Mouse (Mus musculus): Measurements from ENCODE around the gene Fam243. TPM values are rescaled to one million over a fixed set of nuclear protein-coding genes. Genes with fewer than 3 reads are reported as not detected.

The Fam243 gene
- total RNA-seq, 2 experiments from 2014 or later, result not detected

Other genes with a start within 250 kb of the Fam243 start
- not detected for gene Kcne2, start 29.1 kb downstream of the Fam243 start, total RNA-seq (2021)
- gene Smim11, start 20.2 kb downstream of the Fam243 start, total RNA-seq (2021), result 10 to 100 TPM; 81.1 to 84.7 TPM
- not detected for gene Kcne1, start 38.0 kb upstream of the Fam243 start, total RNA-seq (2021)
- gene Rcan1, start 149.4 kb upstream of the Fam243 start, total RNA-seq (2021), result 10 to 100 TPM; 45.3 to 51.6 TPM
- under 1 TPM; 0.14 to 0.16 TPM for gene Clic6, start 164.3 kb upstream of the Fam243 start, total RNA-seq (2021)